Mouse (Mus musculus): ENCODE data around the gene Ap1ar.

The Ap1ar gene

DNA sequence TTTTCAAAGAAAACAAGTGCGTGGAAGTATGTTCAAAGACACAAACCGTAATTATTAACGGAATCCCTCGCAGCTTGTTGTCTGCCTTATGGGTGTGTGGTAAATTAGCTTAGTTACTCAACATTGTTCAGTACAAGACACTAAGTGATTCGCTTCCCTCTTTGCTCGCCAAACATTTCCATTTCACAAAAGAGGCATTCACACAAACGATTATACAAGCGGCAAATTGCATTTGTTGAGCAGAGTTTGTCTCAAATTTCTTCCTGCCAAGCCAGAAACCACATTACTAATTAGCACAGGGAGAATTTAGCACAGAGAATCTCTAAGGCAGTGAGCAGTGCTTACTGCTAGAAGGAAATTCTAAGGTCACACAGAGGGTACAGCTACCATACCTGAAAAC is 4.6 kb upstream of the Ap1ar start:
- no peak for DNase-seq (ENCODE audit: low read depth, low spot score)

DNA sequence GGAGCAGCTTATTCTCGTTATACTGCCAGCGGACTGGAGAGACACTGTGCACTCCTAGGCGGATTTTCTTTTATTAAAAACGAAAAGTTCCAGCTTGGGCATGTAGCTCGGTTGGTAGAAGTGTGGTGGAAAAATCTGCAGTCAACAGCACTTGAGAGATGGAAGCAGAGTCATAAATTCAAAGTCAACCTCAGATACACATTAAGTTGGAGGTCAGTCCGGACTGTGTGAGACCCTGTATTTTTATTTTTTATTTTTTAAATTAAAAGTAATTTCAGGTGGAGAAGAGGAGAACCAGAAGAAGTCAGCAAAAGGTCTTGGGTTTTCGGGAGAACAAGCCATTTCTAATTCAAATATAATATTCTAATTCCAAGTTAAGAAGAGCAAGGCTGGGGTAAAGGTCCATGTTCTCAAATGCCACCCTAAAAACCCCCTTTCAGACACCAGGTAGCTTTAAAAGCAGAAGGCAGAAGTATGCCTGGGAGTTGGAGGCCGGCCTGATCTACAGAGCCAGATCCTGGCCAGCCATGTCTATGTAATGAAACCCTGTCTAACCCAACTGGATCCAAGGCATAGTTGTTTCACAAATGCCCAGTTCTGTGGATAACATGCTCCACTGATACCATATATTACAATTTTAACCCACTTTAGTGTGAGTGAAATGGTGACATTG is 785 bp upstream of the Ap1ar start:
- no peak for DNase-seq (ENCODE audit: low read depth, low spot score)

DNA sequence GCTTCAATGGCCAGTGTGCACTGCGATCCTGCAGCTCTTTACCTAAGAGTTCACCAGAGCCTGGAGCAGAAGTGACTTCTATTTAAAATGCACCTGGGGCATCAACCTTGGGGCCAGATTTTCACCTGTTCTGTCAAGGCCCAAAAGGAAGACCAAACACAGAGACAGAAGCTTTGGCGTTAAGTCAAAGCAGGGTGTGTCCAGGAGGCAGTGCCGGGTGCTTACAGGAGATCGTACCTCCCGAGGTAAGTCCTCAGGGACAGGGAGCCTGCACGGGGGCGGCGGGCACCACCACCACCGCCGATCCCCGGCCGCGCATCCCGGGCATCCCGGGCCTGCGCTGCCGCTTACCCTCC is 547 bp downstream of the Ap1ar start:
- DNase-seq (ENCODE audit: low read depth, low spot score): no peak

DNA sequence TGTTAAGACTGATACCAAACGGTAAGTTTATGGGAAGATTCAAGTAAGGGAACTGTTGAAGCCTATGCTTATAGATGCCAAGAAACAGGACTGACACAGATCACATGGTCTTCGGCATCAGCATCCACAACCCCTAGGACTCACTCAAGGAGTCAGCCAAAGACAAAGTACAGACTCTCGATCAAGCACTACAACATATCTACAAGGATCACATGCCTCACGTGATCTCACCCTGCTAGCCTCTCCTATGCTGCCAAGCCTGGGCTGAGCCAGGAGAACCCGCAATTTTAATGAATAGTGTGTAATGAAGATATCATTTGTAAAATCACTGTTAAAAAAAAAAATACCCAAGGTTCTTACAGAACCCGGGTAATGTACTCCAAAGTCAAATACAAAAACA is 1.7 kb downstream of the Ap1ar start:
- DNase-seq (ENCODE audit: low read depth, low spot score): no peak

DNA sequence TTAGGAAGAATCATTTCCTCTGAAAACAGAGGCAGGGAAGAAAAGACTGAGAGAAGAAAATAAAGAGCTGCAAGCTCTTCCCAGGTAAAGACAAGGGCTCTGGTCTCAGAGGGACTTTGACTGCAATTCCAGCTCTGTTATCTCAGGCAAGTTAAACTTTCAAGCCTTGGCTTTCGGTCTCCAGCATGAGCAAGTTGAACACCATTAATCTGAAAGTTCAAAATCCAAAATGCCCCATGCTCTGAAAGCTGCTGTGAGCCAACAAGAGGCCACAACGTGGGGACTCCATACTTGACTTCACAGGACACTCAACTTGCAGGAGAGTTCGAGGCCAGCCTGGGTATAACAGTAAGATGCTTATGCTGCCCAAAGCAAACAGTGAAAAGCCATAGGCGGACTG is 3.3 kb downstream of the Ap1ar start:
- DNase-seq (ENCODE audit: low read depth, low spot score): no peak

DNA sequence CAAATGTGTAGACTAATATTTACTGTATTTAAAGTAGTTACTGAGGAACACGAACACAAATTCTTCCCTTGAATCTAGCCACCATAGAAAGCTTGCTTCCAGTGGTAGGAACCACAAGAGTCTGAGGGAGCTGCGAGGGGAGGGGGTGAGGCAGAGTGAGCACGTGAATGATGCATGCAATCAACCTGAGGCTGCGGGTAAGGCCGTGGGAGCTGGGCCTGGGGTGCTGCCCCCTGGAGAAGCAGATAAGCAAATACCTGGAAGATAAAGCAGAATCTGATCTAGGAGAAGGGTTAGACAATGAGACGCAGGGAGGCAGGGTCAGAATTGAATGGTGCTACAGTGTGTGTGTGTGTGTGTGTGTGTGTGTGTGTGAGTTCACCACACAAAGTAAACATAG is 6.2 kb downstream of the Ap1ar start:
- no peak for DNase-seq (ENCODE audit: low read depth, low spot score)

DNA sequence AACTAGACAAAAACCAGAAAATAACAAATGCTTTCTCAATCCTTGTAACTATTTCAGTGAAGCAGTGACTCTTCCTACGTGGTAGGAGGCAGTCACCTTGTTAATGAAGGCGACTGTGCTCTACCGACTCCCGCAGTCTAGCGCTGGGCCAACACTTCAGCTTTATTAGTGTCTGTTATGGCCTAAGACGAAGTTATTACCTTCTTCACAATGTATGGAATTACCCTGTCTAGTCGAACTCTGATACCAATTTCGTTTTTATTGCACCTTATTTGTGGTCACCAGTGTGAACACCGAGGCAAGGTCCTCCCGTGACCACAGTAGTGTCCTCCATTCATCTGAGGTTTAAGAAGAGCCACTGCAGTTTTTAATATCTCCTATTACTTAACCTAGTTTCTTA is 7.1 kb downstream of the Ap1ar start:
- DNase-seq (ENCODE audit: low read depth, low spot score): no peak

DNA sequence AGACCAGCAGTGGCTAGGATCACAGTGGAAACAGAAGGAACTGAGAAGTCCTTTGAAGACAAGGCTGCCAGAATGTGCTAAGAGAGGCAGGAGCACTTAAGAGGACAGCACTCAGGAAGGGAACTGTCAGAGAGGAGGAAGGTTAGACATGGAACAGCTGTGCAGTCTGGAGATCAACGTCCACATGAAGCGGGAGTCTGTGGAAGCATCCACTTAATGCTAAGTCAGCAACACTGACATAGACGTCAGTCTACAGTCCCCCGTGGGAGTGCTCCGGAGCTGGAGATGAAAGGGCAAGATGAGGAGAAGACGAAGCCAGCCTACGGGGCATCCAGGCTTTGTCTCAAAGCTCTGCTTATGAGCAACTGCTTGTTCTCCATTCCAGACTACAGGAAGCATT is 10.2 kb downstream of the Ap1ar start:
- peak; percentile 14 for DNase-seq (ENCODE audit: low read depth, low spot score)

DNA sequence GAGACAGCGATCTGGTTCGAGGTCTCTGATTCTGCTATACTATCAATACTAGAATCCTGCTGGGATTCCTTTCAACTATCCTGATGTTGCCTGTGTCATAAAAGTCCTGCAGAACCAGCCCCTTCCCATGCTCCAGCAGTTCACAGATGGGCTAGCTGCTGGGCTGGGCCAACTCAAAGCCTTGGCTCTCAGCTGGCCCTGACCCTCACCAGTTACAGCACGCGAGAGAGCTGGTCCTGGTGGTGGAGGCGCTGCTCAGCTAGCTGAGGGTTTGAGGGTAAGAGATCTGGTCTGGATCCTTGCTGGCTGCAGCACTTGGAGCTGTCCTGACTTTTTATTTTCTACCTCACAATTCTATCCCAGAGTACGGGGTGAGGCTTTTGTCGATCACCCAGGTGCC is 10.8 kb downstream of the Ap1ar start:
- no peak for DNase-seq (ENCODE audit: low read depth, low spot score)

DNA sequence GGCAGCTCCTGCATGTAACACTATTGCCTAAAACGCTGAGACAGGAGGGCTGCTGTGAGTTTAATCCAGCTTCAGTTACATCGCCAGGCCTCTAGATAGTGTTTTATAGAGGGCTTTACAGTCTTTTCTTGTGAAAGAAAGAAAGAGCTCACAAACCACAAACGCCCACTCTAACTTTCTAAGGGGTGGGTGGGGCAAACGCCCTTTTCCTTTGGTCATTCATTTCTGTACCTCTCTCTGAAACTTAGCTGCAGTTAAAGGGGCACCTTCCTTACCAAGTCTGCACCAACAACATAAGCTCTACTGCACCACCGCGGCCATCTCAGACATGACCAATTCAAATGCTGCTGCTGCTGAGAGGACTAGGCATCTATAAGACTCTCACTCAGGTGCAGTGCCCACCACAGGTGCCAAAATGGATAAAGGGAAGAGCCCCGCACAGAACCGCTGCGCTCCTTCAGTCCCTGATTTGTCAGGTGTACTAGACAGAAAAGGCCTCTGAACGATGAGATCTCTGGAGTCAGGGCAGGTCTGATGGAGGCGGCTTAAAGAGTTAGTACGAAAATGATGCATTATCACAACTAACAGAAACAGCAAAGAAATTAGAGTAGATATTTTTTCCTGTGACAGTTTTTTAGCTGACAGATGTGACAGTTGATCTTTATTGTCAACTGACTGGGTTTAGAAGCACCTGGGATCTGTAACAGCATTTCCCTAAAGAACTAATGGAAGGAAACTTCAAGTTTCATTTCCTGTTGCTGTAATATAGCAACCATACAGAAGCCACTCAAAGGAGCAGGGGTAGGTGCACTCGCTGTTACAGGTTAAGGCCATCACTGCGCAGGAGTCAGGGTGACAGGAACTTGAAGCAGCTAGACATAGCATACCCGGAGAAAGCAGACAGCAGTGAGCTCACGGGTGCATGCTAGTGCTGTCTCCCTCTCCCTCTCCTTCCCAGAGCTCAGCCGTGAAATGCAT is 13.1 kb downstream of the Ap1ar start:
- DNase-seq (ENCODE audit: low read depth, low spot score): no peak

DNA sequence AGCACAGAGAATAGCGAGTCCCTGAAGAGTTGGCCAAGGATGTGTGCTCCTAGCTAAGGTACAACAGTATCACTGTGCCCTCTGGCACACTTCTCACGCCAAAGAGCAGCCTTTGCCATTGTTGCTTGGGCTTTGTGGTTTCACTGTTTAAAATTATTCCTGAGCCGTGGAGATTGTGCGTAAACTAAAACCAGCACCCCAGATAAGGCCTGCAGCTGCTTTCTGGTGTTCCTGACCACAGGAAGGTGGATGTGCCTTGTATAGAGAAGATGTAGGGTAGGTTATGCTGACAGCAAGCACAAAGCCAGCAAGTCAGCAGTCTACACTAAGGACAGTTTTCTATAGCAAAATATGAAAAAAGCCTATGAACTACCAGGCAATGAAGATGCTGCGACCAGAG is 16.1 kb downstream of the Ap1ar start:
- no peak for DNase-seq (ENCODE audit: low read depth, low spot score)

DNA sequence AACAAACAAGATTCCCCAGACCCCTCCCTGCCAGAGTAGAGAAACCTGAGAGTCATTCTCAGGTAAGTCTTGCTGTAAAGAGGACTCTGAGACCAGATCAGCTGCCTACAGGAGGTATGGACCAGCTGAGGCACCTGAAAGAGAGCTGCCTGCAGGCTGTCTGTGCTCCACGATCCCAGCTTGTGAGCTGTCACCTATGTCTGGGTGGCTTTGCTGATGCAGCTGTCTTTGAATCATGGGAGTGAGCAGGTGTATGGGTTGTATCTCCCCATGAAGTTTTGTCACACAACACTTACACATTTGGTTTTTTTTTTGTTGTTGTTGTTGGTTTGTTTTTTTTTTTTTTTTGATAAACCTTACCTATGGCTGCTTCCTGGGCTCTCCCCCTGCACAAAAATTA is 16.9 kb downstream of the Ap1ar start:
- DNase-seq (ENCODE audit: low read depth, low spot score): no peak

DNA sequence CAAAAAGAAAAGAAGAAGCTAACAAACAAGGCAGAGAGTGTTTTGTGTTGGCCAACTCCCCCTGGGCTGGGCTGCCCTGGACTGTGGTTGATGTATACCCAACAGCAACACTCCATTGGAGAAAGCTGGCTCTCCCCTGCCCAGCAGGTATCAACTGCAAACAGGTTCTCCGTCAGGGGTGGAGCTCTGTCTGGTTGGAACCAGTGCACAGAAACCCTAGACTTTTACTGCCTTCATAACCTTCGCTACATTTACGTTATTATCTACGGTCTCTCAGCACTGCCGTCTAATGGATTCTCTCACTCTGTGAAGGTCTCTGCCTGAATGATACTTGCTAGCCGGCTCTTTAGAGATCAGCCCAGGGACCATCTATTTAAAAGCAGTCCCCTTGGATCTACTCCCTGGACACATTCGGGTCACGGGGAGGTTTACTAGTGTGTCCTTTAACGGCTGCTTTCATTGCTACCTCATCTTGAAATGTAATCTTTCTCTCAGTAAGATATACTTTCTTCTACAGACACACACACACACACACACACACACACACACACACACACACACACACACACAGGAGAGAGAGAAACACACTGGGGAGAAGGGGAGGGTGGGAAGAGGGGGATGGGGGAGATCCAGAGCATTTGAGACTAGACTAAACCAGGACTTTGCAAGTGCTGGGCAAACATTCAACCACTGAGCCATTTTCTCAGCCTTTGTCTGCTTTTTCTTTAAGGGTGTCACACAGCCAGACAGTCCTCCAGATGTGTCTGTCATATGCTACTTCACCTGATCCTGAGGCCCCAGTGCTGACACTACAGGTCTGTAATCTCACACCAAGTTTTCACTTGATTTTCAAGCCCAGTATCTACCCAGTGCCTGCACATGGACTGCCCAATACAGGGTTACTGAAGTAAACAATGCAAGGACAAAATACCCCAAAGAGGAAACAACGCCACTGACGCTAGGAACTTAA is 18.3 kb downstream of the Ap1ar start:
- DNase-seq (ENCODE audit: low read depth, low spot score): no peak

DNA sequence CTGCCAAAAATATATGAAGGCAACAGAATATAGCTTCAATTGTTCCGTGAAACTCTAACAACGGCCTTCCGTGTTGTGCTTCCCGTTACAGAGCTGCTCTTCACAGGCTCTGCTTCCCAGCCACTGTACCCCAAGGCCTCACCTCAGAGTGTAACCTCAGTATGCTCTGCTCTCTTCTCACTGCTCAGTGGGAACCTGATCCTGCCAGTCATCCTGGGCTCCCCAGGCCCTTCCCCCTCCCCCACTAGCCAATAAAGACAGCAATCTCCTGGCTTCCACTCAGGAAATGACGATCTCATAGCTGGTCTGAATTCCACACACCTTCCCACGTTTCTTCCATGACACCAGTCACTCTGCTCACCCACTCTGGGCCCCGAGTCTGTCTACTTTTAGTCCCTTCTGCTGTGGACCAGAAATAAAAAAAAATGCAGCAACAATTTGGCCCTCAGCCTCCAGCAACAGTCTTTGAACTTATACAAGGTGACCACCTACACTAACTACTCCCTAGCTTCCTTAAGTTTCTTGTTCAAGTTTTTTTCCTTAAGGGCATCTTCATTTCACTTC is 20.1 kb downstream of the Ap1ar start:
- DNase-seq (ENCODE audit: low read depth, low spot score): no peak

DNA sequence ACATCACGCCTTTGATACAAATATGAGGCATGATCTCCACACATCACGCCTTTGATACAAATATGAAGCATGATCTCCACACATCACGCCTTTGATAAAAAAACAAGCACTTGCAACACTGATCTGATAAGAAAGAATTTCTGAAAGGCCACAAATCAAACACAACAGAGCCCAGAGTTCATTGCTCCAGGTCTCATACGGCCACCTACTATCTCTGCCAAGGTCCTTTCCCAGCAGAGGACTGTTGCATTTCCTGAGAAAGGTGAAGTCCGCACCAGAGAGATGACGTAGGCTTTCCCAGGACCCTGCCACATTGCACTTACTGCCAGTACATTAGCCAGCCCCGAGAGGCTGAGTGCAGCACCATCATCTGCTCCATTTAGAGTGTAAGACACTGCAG is 28.2 kb downstream of the Ap1ar start:
- DNase-seq (ENCODE audit: low read depth, low spot score): no peak

DNA sequence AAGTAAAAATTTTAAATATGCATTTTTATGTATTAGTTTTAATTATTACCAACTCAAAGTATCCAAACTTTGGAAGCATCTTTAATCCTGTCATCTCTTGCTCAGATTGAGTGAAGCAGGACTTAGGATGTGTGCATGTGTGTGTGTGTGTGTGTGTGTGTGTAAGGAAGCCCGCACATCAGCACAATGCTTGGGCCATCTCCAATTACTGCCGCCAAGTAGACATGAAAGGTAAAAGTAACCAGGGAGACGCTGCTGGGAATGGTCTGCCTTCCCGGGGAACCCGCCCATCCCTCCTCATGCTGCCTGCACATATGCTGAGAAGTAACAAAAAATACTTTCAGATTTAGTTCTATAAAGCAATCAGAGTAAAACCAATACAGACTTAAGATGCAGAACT is 29.5 kb downstream of the Ap1ar start:
- DNase-seq (ENCODE audit: low read depth, low spot score): no peak

DNA sequence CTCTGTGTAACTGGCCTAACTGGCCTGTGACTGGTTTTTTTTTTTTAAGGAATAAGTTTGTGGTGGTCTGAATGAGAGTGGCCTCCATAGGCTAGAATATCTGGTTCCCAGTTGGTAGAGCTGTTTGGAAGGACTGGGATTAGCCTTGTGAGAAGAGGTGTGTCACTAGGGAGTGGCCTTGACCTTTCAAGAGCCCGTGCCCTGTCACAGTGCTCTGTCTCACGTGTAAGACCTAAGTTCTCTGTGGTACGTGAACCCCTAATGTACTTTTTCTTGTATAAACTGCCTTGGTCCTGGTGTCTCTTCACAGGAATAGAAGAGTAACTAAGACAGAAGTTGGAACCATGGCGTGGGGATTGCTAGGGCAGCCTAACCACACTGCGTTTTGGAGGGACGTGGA is 31.3 kb downstream of the Ap1ar start:
- no peak for DNase-seq (ENCODE audit: low read depth, low spot score)

DNA sequence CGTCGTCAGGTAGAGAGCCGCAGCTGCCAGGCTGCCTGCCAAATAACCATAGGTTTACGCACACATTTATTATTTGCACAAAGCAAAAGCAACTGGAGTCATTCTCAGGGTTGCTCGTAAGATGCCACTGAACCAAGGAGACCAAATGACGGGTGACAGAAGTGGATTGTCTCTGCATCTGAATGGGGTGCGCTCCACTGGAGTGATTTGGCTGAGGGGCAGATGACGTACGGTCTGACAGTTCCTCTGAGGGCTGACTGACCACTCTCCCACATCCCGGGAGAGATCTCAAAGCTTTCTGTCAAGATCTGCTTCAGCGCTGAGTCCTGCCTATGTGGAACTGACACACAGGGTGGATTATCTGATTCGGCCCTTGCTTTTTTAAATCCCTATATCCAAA is 32.3 kb downstream of the Ap1ar start:
- no peak for DNase-seq (ENCODE audit: low read depth, low spot score)

DNA sequence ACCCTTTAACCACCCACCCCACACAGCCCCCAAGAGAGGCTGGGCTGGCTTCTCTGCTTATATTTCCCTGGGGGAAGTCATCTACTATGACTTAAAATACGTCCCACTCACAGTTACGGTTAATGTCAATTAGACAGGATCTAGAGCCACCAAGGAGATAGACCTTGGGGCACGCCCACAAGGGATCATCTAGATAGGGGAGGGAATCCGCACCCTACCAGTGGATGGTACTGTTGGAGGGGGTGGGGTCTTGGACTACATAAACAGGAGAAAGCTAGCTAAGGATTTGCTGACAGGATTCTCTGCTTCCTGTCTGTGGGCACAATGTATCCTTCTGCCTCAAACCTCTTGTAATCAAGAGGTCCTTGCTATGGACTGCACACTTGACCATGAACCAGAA is 32.9 kb downstream of the Ap1ar start:
- no peak for DNase-seq (ENCODE audit: low read depth, low spot score)

DNA sequence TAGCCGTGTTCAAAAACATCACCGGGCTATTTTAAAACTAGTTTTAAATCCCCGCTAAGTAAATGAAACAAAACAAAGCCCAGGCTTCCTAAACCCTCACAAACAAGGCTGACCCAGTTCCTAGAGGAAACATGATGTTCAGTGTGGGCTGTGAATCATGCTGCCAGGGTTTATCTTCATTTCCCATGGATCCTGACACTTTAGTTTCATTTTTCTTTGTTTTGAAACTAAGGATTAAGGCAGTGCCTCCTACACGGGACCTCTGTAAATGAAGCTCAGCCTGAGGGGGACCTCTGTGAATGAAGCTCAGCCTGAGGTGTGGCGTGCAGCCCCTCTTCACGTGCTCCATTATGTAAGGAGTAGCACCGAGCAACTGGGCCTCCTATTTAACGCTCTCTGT is 34.5 kb downstream of the Ap1ar start:
- DNase-seq (ENCODE audit: low read depth, low spot score): no peak

DNA sequence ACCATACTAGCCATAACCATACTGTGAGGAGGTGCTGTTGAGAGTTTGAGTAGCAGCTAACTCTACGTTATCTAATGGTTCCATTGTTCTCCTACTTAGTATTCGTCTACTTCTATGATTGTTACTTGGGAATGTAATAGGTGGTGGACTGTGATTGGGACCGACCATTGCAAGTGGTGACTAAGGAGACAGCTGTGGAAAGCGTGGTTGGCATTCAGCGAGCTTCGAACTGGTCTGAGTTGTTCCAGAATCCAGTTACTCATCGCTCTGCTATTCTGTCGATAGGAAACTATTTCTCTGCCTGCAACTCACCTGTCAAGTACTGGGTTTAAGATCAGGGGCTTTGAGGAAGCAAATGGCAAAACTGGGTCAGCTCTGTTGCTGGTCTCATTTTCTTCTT is 36.2 kb downstream of the Ap1ar start:
- no peak for DNase-seq (ENCODE audit: low read depth, low spot score)

DNA sequence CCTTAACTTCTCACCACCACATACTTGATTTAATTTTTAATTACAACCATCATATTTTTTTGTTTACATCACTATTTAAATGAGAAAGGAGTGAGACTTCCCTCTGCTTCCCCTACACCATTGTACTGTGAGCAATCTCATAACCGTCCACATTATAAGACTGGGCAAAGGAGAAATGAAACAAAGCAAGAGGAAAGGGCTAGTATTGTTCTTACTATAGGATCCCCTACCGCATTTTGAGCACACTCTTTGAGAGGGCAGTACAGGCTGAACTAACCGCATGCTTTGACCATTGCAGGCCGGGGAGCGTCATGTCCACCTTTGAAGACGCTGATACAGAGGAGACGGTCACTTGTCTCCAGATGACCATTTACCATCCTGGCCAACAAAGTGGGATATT is 41.1 kb downstream of the Ap1ar start:
- DNase-seq (ENCODE audit: low read depth, low spot score): no peak
